Mouse (Mus musculus) myocyte (in vitro differentiated cells): ENCODE measurements at regions not wholly inside any gene's neighbourhood (a gene's known extent, or its start where the extent isn't known, plus 50 kb on each side); places are given as distances from the start of the nearest gene placed in this dataset.

ENCODE experiments used
- H3K27me3 ChIP-seq: one replicate; pipeline ENCODE4 v1.6.1; 2011; ENCODE audit not compliant: control insufficient read depth, insufficient read depth, insufficient read length
- H3K36me3 ChIP-seq: one replicate; pipeline ENCODE4 v1.6.1; 2011; ENCODE audit not compliant: control insufficient read depth, insufficient read depth
- H3K4me2 ChIP-seq: one replicate; pipeline ENCODE4 v1.6.1; 2011; ENCODE audit warnings: low read depth, control low read depth
- H3K4me3 ChIP-seq: one replicate; pipeline ENCODE4 v1.5.1; 2011; ENCODE audit warnings: mild to moderate bottlenecking, control low read depth, moderate library complexity
- H3K79me2 ChIP-seq: one replicate; pipeline ENCODE4 v1.6.1; 2011; ENCODE audit not compliant: control insufficient read depth, insufficient read depth
- H3ac ChIP-seq: one replicate; pipeline ENCODE4 v1.6.1; 2011; ENCODE audit not compliant: control insufficient read depth, insufficient read length
- CEBPB ChIP-seq: IDR thresholded peaks from 2 replicates; pipeline ENCODE4 v1.6.1; 2011; ENCODE audit warnings: mild to moderate bottlenecking, moderate library complexity; ENCODE audit not compliant: poor library complexity, insufficient read depth, severe bottlenecking
- E2F4 ChIP-seq: IDR thresholded peaks from one replicate; pipeline ENCODE4 v1.6.1; 2011; ENCODE audit warnings: mild to moderate bottlenecking, control low read depth, moderate library complexity; ENCODE audit not compliant: insufficient read depth
- MAX ChIP-seq: IDR thresholded peaks from one replicate; pipeline ENCODE4 v1.6.1; 2011; ENCODE audit warnings: low read depth, mild to moderate bottlenecking, control low read depth
- MYOD1 ChIP-seq, 3 experiments: IDR thresholded peaks; one replicate each; pipeline ENCODE4 v1.6.1; 2011; ENCODE audit warnings: control low read depth in 2 of 3, low read depth in 2 of 3, mild to moderate bottlenecking in 2 of 3, moderate library complexity in 1 of 3; ENCODE audit not compliant: insufficient read length in 2 of 3, control insufficient read depth in 1 of 3
- MYOG ChIP-seq, 3 experiments: IDR thresholded peaks; one replicate each; pipeline ENCODE4 v1.6.1; 2011; ENCODE audit warnings: control low read depth in 2 of 3, low read depth in 2 of 3, mild to moderate bottlenecking in 2 of 3; ENCODE audit not compliant: insufficient read length in 2 of 3, control insufficient read depth in 1 of 3, insufficient read depth in 1 of 3
- POLR2A ChIP-seq: IDR thresholded peaks from one replicate; pipeline ENCODE4 v1.6.1; 2011; ENCODE audit warnings: low read depth, mild to moderate bottlenecking, control low read depth, moderate library complexity; ENCODE audit not compliant: insufficient read length
- POLR2AphosphoS2 ChIP-seq: IDR thresholded peaks from one replicate; pipeline ENCODE4 v1.6.1; 2011; ENCODE audit warnings: low read depth, control low read depth; ENCODE audit not compliant: insufficient read length
- REST ChIP-seq: IDR thresholded peaks from one replicate; pipeline ENCODE4 v1.6.1; 2011; ENCODE audit warnings: mild to moderate bottlenecking, control low read depth, moderate library complexity; ENCODE audit not compliant: insufficient read depth, insufficient read length
- SRF ChIP-seq: IDR thresholded peaks from one replicate; pipeline ENCODE4 v1.6.1; 2011; ENCODE audit warnings: low read depth; ENCODE audit not compliant: control insufficient read depth, insufficient read length
- TCF12 ChIP-seq: IDR thresholded peaks from one replicate; pipeline ENCODE4 v1.6.1; 2011; ENCODE audit warnings: mild to moderate bottlenecking, control low read depth; ENCODE audit not compliant: poor library complexity, insufficient read depth, severe bottlenecking
- TCF3 ChIP-seq: IDR thresholded peaks from one replicate; pipeline ENCODE4 v1.6.1; 2011; ENCODE audit warnings: low read depth, control low read depth; ENCODE audit not compliant: insufficient read length
- USF1 ChIP-seq: IDR thresholded peaks from one replicate; pipeline ENCODE4 v1.6.1; 2011; ENCODE audit warnings: low read depth, mild to moderate bottlenecking, control low read depth, moderate library complexity

GRCm38 (mm10) chr17:81176306-81176705, 111.4 kb upstream of the Thumpd2 start:
- no peaks in the 10 kb centered on the region for H3K36me3 ChIP-seq
- no peak for TF ChIP-seq MYOD1 (IDR thresholded peaks at IDR 0.05; ENCODE audit: control insufficient read depth in 1 of 3, insufficient read length in 2 of 3, low read depth in 2 of 3)
- TF ChIP-seq POLR2AphosphoS2, result no peak
- no peak for TF ChIP-seq E2F4
- no peak for TF ChIP-seq REST
- TF ChIP-seq POLR2A, result no peak
- TF ChIP-seq USF1, result no peak
- no peak for TF ChIP-seq TCF12
- TF ChIP-seq MYOG (IDR thresholded peaks at IDR 0.05; ENCODE audit: control insufficient read depth in 1 of 3, insufficient read depth in 1 of 3, insufficient read length in 2 of 3, low read depth in 2 of 3), result no peak
- TF ChIP-seq MAX, result no peak
- no peak for TF ChIP-seq CEBPB
- no peak for TF ChIP-seq SRF
- TF ChIP-seq TCF3, result no peak
- no peaks in the 10 kb centered on the region for H3K79me2 ChIP-seq
- no peak overlapping the region for H3K4me3 ChIP-seq
- no peak overlapping the region for H3K4me2 ChIP-seq
- no peaks in the 10 kb centered on the region for H3K27me3 ChIP-seq
- no peak overlapping the region for H3ac ChIP-seq

- Histone ChIP-seq H3K79me2 (no peaks in the 10 kb centered on the region), H3ac (no peak overlapping the region), H3K36me3 (no peaks in the 10 kb centered on the region), H3K27me3 (no peaks in the 10 kb centered on the region), H3K4me3 (no peak overlapping the region), H3K4me2 (no peak overlapping the region)
- TF ChIP-seq TCF3 (no peak), POLR2A (no peak), MYOG (IDR thresholded peaks at IDR 0.05; ENCODE audit: control insufficient read depth in 1 of 3, insufficient read depth in 1 of 3, insufficient read length in 2 of 3, low read depth in 2 of 3) (no peak), TCF12 (no peak), MYOD1 (IDR thresholded peaks at IDR 0.05; ENCODE audit: control insufficient read depth in 1 of 3, insufficient read length in 2 of 3, low read depth in 2 of 3) (no peak)
Measured at GRCm38 (mm10) chr17:81175877-81176276, 111.0 kb upstream of the Thumpd2 start.

GRCm38 (mm10) chr17:81172943-81173342, 108.1 kb upstream of the Thumpd2 start:
- no peak overlapping the region for H3ac ChIP-seq
- TF ChIP-seq E2F4 (no peak), USF1 (no peak), POLR2A (no peak), MAX (no peak)
- no peaks in the 10 kb centered on the region for H3K27me3 ChIP-seq
- H3K4me3 ChIP-seq, result no peak overlapping the region
- no peaks in the 10 kb centered on the region for H3K36me3 ChIP-seq
- no peaks in the 10 kb centered on the region for H3K79me2 ChIP-seq
- H3K4me2 ChIP-seq, result no peak overlapping the region

- Histone ChIP-seq H3K4me2 (no peak overlapping the region), H3ac (no peak overlapping the region), H3K4me3 (no peak overlapping the region), H3K79me2 (no peaks in the 10 kb centered on the region), H3K36me3 (no peaks in the 10 kb centered on the region), H3K27me3 (no peaks in the 10 kb centered on the region)
- TF ChIP-seq POLR2A, result no peak
- TF ChIP-seq MYOG (IDR thresholded peaks at IDR 0.05; ENCODE audit: control insufficient read depth in 1 of 3, insufficient read depth in 1 of 3, insufficient read length in 2 of 3, low read depth in 2 of 3), result no peak
- no peak for TF ChIP-seq CEBPB
- TF ChIP-seq USF1, result no peak
- no peak for TF ChIP-seq POLR2AphosphoS2
- TF ChIP-seq E2F4, result no peak
- TF ChIP-seq SRF, result no peak
- no peak for TF ChIP-seq MYOD1 (IDR thresholded peaks at IDR 0.05; ENCODE audit: control insufficient read depth in 1 of 3, insufficient read length in 2 of 3, low read depth in 2 of 3)
- no peak for TF ChIP-seq MAX
- no peak for TF ChIP-seq REST
- no peak for TF ChIP-seq TCF12
- TF ChIP-seq TCF3, result no peak
Measured at GRCm38 (mm10) chr17:81169118-81169517, 104.2 kb upstream of the Thumpd2 start.

GRCm38 (mm10) chr17:81150730-81151129, 85.8 kb upstream of the Thumpd2 start:
- H3K4me3 ChIP-seq, result no peak overlapping the region
- no peaks in the 10 kb centered on the region for H3K27me3 ChIP-seq
- TF ChIP-seq MYOD1 (IDR thresholded peaks at IDR 0.05; ENCODE audit: control insufficient read depth in 1 of 3, insufficient read length in 2 of 3, low read depth in 2 of 3) (no peak), CEBPB (no peak), TCF12 (no peak), POLR2AphosphoS2 (no peak), USF1 (no peak), POLR2A (no peak), MAX (no peak), MYOG (IDR thresholded peaks at IDR 0.05; ENCODE audit: control insufficient read depth in 1 of 3, insufficient read depth in 1 of 3, insufficient read length in 2 of 3, low read depth in 2 of 3) (no peak), TCF3 (no peak)
- H3K4me2 ChIP-seq, result no peak overlapping the region
- H3K36me3 ChIP-seq, result no peaks in the 10 kb centered on the region
- H3ac ChIP-seq, result no peak overlapping the region
- no peaks in the 10 kb centered on the region for H3K79me2 ChIP-seq
